Comparison of ENCODE assay signal across 10 mouse cellular contexts in genomic region chr14:47011171-47012139, GRCm38 (mm10).
DNase-seq lines count a peak whose midpoint lies in the region; ATAC-seq lines count a peak whose summit lies in the region.
"Had no signal": no experiment of that assay in that cellular context is flagged by ENCODE, and none has a peak within 500 bp of the region (broad histone marks: within the 10 kb centered on the region; RNA-seq: fewer than 3 reads in every experiment).

No protein-coding gene starts in this region.

- no peaks in the 10 kb centered on the region for H3K27me3 ChIP-seq in embryonic facial prominence, embryonic 12.5 days
- no peaks in the 10 kb centered on the region for H3K27me3 ChIP-seq in heart, embryonic 13.5 days (replicated peaks)
- H3K27me3 ChIP-seq: neural tube, embryonic 13.5 days; Patski had no signal

- no peak overlapping the region for H3K4me3 ChIP-seq in embryonic facial prominence, embryonic 12.5 days
- peak overlapping the region; percentile 2; the same call in 1 of the 2 replicates for H3K4me3 ChIP-seq in heart, embryonic 13.5 days
- H3K4me3 ChIP-seq: neural tube, embryonic 13.5 days had no signal

- H3K36me3 ChIP-seq in embryonic facial prominence, embryonic 12.5 days = no peaks in the 10 kb centered on the region
- H3K36me3 ChIP-seq in heart, embryonic 13.5 days = peaks cover 3% of the 10 kb centered on the region
- H3K36me3 ChIP-seq: neural tube, embryonic 13.5 days had no signal

- H3K4me2 ChIP-seq in embryonic facial prominence, embryonic 12.5 days (replicated peaks) = no peak overlapping the region
- H3K4me2 ChIP-seq in heart, embryonic 13.5 days = peak overlapping the region; percentile 47
- H3K4me2 ChIP-seq: neural tube, embryonic 13.5 days had no signal

- H3K27ac ChIP-seq in embryonic facial prominence, embryonic 12.5 days = peak overlapping the region; percentile 43; the same call in 1 of the 2 replicates
- H3K27ac ChIP-seq in heart, embryonic 13.5 days (replicated peaks) = peak overlapping the region; percentile 90
- H3K27ac ChIP-seq: neural tube, embryonic 13.5 days had no signal

- DNase-seq in 416B (ENCODE audit: low read depth) = peak; percentile 57
- DNase-seq in lung, postnatal 36 days = peak; percentile 61
- no peak for DNase-seq in urinary bladder, postnatal 25 days (ENCODE audit: low spot score)
- no peak for DNase-seq in adrenal gland, adult 18-20 months (ENCODE audit: low spot score in 2 of 2)
- no peak for DNase-seq in spleen, postnatal 14 days (ENCODE audit: low spot score in 2 of 2)

- ATAC-seq in embryonic facial prominence, embryonic 12.5 days (ENCODE audit: insufficient number of reproducible peaks, insufficient read depth, low FRiP score, low TSS enrichment) = no peak
- no peak; the same call in 1 of the 2 replicates for ATAC-seq in heart, embryonic 13.5 days (ENCODE audit: extremely low read depth, insufficient number of reproducible peaks, low FRiP score, low TSS enrichment)
- ATAC-seq in erythroid progenitor cell, adult 5-6 weeks (replicated peaks; ENCODE audit: low FRiP score, poor library complexity, severe bottlenecking) = no peak
- ATAC-seq: Patski had no signal

- H3K9ac ChIP-seq in embryonic facial prominence, embryonic 12.5 days = no peak overlapping the region
- H3K9ac ChIP-seq in heart, embryonic 13.5 days = peak overlapping the region; percentile 57
- H3K9ac ChIP-seq: neural tube, embryonic 13.5 days had no signal

- WGBS in embryonic facial prominence, embryonic 12.5 days = 61% methylated on average over 18 of the region's 18 CpGs
- 39% methylated on average over 18 of the region's 18 CpGs for WGBS in heart, embryonic 13.5 days

- no peaks in the 10 kb centered on the region for H3K9me3 ChIP-seq in embryonic facial prominence, embryonic 12.5 days
- H3K9me3 ChIP-seq in heart, embryonic 13.5 days = no peaks in the 10 kb centered on the region
- H3K9me3 ChIP-seq: neural tube, embryonic 13.5 days had no signal

- peaks cover 9% of the 10 kb centered on the region; the same call in 1 of the 2 replicates for H3K4me1 ChIP-seq in embryonic facial prominence, embryonic 12.5 days
- H3K4me1 ChIP-seq in heart, embryonic 13.5 days = peaks cover 64% of the 10 kb centered on the region

Comparison
In these comparisons a context has a peak if more than half of its experiments do, and no peak if none do; other contexts are left out.
1. DNase-seq: peak in 416B (single experiment) and lung, postnatal 36 days (single experiment); none in urinary bladder, postnatal 25 days (single experiment), adrenal gland, adult 18-20 months (0 of 2) and spleen, postnatal 14 days (0 of 2).